In the genomic region with DNA sequence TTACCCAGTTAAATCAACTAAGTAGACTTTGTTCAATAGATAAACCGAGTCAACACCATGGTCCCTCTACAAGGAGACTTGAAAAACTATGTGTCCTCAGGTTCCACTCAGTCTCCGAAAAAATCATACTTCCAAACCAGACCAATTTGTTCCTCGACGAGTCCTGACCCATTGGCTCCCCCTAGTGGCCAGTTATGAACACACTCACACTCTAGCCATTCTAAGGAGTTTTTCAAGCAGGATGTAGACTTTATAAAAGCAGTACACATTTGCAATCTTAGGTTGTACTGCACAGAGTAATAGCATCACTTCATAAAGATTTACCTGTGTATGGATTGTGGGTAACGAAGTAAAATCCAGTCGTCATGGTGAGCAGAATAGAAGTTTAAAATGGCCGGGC, we compare ENCODE assay signal across 9 mouse cellular contexts.
DNase-seq lines count a peak whose midpoint lies in the region; ATAC-seq and TF ChIP-seq lines count a peak whose summit lies in the region.
"Had no signal": no experiment of that assay in that cellular context is flagged by ENCODE, and none has a peak within 500 bp of the region (broad histone marks: within the 10 kb centered on the region; RNA-seq: fewer than 3 reads in every experiment).

No protein-coding gene starts in this region.

- DNase-seq in hindbrain, embryonic 11.5 days (ENCODE audit: low spot score), result peak; percentile 84
- peak; percentile 33 for DNase-seq in WW6 (ENCODE audit: low read depth, low spot score)
- peak; percentile 76 to 85 for DNase-seq in heart, postnatal 14 days
- DNase-seq in left cerebral cortex, adult 2 months (ENCODE audit: extremely low spot score in 1 of 2, low spot score in 2 of 2), result peak; percentile 61 to 68
- DNase-seq in neural tube, embryonic 11.5 days (ENCODE audit: low spot score), result peak; percentile 66
- DNase-seq in thymus, postnatal 0 days (ENCODE audit: low spot score), result peak; percentile 62

- peak; percentile 93 for TF ChIP-seq CTCF in left cerebral cortex, adult 2 months (IDR thresholded peaks at IDR 0.05)

- no peaks in the 10 kb centered on the region for H3K36me3 ChIP-seq in hindbrain, embryonic 11.5 days (ENCODE audit: control insufficient read depth, insufficient read depth, low read length)
- no peaks in the 10 kb centered on the region for H3K36me3 ChIP-seq in hindbrain, embryonic 13.5 days
- no peaks in the 10 kb centered on the region for H3K36me3 ChIP-seq in neural tube, embryonic 11.5 days (ENCODE audit: control insufficient read depth, insufficient read depth, low read length)
- H3K36me3 ChIP-seq: embryonic facial prominence, embryonic 13.5 days had no signal

- ATAC-seq in hindbrain, embryonic 11.5 days (ENCODE audit: low FRiP score), result no peak
- no peak for ATAC-seq in hindbrain, embryonic 13.5 days (ENCODE audit: low FRiP score)
- ATAC-seq in common myeloid progenitor, adult 5-6 weeks (replicated peaks; ENCODE audit: low read depth, poor library complexity, severe bottlenecking), result peak; percentile 55
- ATAC-seq in neural tube, embryonic 11.5 days (ENCODE audit: insufficient read depth, low FRiP score, low TSS enrichment), result no peak

- H3K4me3 ChIP-seq in hindbrain, embryonic 11.5 days (ENCODE audit: low read depth, low read length), result no peak overlapping the region
- H3K4me3 ChIP-seq in hindbrain, embryonic 13.5 days, result no peak overlapping the region
- H3K4me3 ChIP-seq in left cerebral cortex, adult 2 months, result no peak overlapping the region
- no peak overlapping the region for H3K4me3 ChIP-seq in neural tube, embryonic 11.5 days (ENCODE audit: low read depth, low read length)
- H3K4me3 ChIP-seq: embryonic facial prominence, embryonic 13.5 days had no signal

- no peak overlapping the region for H3K9ac ChIP-seq in hindbrain, embryonic 11.5 days (ENCODE audit: low read depth, low read length)
- H3K9ac ChIP-seq in hindbrain, embryonic 13.5 days, result no peak overlapping the region
- no peak overlapping the region for H3K9ac ChIP-seq in neural tube, embryonic 11.5 days (ENCODE audit: low read length)
- H3K9ac ChIP-seq: embryonic facial prominence, embryonic 13.5 days had no signal

- intact Hi-C loops in heart, postnatal 14 days (cut with DNase I), result loop anchor here (5.0 kb wide), 1 partner anchor 313 kb away; no protein-coding TSS in a partner anchor
- intact Hi-C loops in left cerebral cortex, adult 2 months (cut with DNase I), result loop anchor here (1.0 to 5.0 kb wide), 2 partner anchors 104 to 483 kb away; a partner anchor contains a TSS

- H3K9me3 ChIP-seq in hindbrain, embryonic 11.5 days (ENCODE audit: control insufficient read depth, low read length), result no peaks in the 10 kb centered on the region
- no peaks in the 10 kb centered on the region for H3K9me3 ChIP-seq in hindbrain, embryonic 13.5 days
- no peaks in the 10 kb centered on the region for H3K9me3 ChIP-seq in neural tube, embryonic 11.5 days (ENCODE audit: control insufficient read depth, low read length)
- H3K9me3 ChIP-seq: embryonic facial prominence, embryonic 13.5 days had no signal

- no peak overlapping the region for H3K27ac ChIP-seq in hindbrain, embryonic 11.5 days (ENCODE audit: low read depth, low read length)
- no peak overlapping the region for H3K27ac ChIP-seq in hindbrain, embryonic 13.5 days
- no peak overlapping the region for H3K27ac ChIP-seq in left cerebral cortex, adult 2 months
- no peak overlapping the region for H3K27ac ChIP-seq in neural tube, embryonic 11.5 days (ENCODE audit: low read depth, low read length)
- H3K27ac ChIP-seq: embryonic facial prominence, embryonic 13.5 days had no signal

- H3K4me1 ChIP-seq in hindbrain, embryonic 11.5 days (replicated peaks; ENCODE audit: control insufficient read depth, insufficient read depth, low read length), result no peaks in the 10 kb centered on the region
- H3K4me1 ChIP-seq in hindbrain, embryonic 13.5 days (replicated peaks), result no peaks in the 10 kb centered on the region
- H3K4me1 ChIP-seq in neural tube, embryonic 11.5 days (ENCODE audit: control insufficient read depth, insufficient read depth, low read length), result no peaks in the 10 kb centered on the region
- H3K4me1 ChIP-seq: embryonic facial prominence, embryonic 13.5 days had no signal

- 31% methylated on average over 7 of the region's 7 CpGs for WGBS in hindbrain, embryonic 11.5 days
- WGBS in hindbrain, embryonic 13.5 days, result 29% methylated on average over 7 of the region's 7 CpGs
- WGBS in neural tube, embryonic 11.5 days, result 28% methylated on average over 7 of the region's 7 CpGs

- H3K4me2 ChIP-seq in hindbrain, embryonic 11.5 days (replicated peaks; ENCODE audit: low read depth, low read length), result no peak overlapping the region
- H3K4me2 ChIP-seq in hindbrain, embryonic 13.5 days, result no peak overlapping the region
- H3K4me2 ChIP-seq in neural tube, embryonic 11.5 days (ENCODE audit: low read depth), result no peak overlapping the region
- H3K4me2 ChIP-seq: embryonic facial prominence, embryonic 13.5 days had no signal

- H3K27me3 ChIP-seq in hindbrain, embryonic 11.5 days (ENCODE audit: control insufficient read depth, insufficient read depth, low read length), result no peaks in the 10 kb centered on the region
- H3K27me3 ChIP-seq in hindbrain, embryonic 13.5 days, result peaks cover 8% of the 10 kb centered on the region; the same call in 1 of the 2 replicates
- no peaks in the 10 kb centered on the region for H3K27me3 ChIP-seq in neural tube, embryonic 11.5 days (ENCODE audit: control insufficient read depth, insufficient read depth, low read length)
- H3K27me3 ChIP-seq: embryonic facial prominence, embryonic 13.5 days had no signal

Comparison
In these comparisons a context has a peak if more than half of its experiments do, and no peak if none do; other contexts are left out.
1. DNase-seq: peak in every context shown above with its lines; median percentile 84 in hindbrain, embryonic 11.5 days; 80 in heart, postnatal 14 days; 66 in neural tube, embryonic 11.5 days; 64 in left cerebral cortex, adult 2 months; 62 in thymus, postnatal 0 days; 33 in WW6.